Mouse (Mus musculus): Measurements from ENCODE around the gene Exoc7. TPM values are rescaled to one million over a fixed set of nuclear protein-coding genes. Genes with fewer than 3 reads are reported as not detected.
A peak's percentile ranks its signal among the peaks of the same experiment; 100 is the strongest.

Exoc7 gene
- 51.1 and 57.8 TPM in 2 replicates for polyA plus RNA-seq (2014; fragmentation: Nextera tagmentation; extraction: Ambion mirVana)

DNA sequence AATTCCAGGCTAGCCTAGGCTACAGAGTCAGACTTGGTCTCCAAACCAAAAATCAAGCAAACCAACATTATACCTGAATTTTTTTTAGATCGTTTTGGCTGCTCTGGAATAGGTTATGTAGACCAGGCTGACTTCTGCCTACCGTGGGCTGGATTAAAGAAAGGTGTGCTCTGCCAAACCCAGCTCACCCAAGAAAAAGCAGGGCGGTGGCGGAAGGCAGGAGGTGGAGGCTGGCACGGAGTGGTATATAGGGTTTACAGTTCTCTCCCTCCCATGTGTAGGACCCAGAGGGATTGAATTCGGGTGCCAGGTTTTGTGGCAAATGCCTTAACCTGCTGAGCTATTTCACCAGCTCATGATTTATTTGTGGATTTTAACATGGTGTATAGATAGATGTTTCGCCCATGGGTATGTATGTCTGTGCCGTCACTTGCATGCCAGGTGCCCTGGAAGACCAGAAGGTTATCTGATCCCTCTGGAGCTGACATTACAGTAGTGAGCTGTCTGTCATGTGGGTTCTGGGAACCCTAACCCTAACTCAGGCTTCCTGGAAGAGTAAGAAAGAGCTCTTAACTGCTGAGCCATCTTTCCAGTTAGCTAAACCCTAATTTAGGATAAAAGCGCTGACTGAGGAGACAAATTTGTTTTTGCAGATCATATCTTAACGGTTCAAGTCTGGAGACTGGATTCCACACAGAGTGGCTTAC, at the start of gene Exoc7:
Exoc7 (minus strand) TSS at position 215 of the 707 bp plus-strand sequence.
- Histone ChIP-seq H3K27me3 (ENCODE audit: control insufficient read depth, insufficient read depth, low read length) (no peaks in the 10 kb centered on the region), H3K9me3 (ENCODE audit: control insufficient read depth, low read length) (no peaks in the 10 kb centered on the region), H3K4me3 (ENCODE audit: control insufficient read depth in 1 of 2, insufficient read depth in 1 of 2, low read depth in 1 of 2, low read length in 2 of 2) (peak within 1 kb of the TSS; percentile 63 to 97), H3K36me3 (ENCODE audit: control insufficient read depth, insufficient read depth, low read length) (peaks cover 28% of the 10 kb centered on the region), H3K27ac (replicated peaks in 1 of 2; ENCODE audit: control insufficient read depth in 1 of 2, insufficient read depth in 1 of 2, low read depth in 2 of 2, low read length in 2 of 2) (peak within 1 kb of the TSS; percentile 33 to 44; a peak in 2 of 4 replicates), H3K4me2 (ENCODE audit: low read length) (peak within 1 kb of the TSS; percentile 88), H3K9ac (ENCODE audit: low read length) (peak within 1 kb of the TSS; percentile 87), H3K4me1 (ENCODE audit: control insufficient read depth in 2 of 2, insufficient read depth in 2 of 2, low read length in 2 of 2) (peaks cover 3 to 7% of the 10 kb centered on the region in 2 experiments)
- no peak for ATAC-seq (ENCODE audit: insufficient number of reproducible peaks, insufficient read depth, low FRiP score, low read depth)
- 86% methylated on average over 10 of the region's 10 CpGs for WGBS

DNA sequence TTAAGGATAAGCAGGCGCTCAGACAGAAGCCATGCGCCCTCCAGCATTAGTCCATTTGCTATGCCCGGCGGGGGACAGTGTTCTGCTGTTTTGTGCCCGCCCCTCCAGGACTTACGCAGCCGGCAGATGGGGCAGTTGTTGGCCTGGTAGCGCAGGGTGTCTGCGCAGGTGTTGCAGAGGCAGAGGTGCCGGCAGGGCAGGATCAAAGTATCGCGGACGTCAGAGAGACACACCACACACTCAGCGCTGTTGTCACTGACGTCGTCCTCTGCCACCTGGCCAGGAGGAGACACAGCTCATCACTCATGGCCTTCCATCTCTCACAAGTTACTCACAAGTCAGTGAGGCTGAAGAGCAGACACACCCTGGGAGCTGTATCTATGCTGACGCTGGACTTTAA, 47.5 kb upstream of the Exoc7 start:
- H3K9ac ChIP-seq (ENCODE audit: low read length), result no peak overlapping the region
- no peak overlapping the region for H3K27ac ChIP-seq (replicated peaks in 1 of 2; ENCODE audit: control insufficient read depth in 1 of 2, insufficient read depth in 1 of 2, low read depth in 2 of 2, low read length in 2 of 2)
- H3K9me3 ChIP-seq (ENCODE audit: control insufficient read depth, low read length), result no peaks in the 10 kb centered on the region
- no peak overlapping the region for H3K4me3 ChIP-seq (ENCODE audit: control insufficient read depth in 1 of 2, insufficient read depth in 1 of 2, low read depth in 1 of 2, low read length in 2 of 2)
- H3K36me3 ChIP-seq (ENCODE audit: control insufficient read depth, insufficient read depth, low read length), result peaks cover 3% of the 10 kb centered on the region
- H3K4me2 ChIP-seq (ENCODE audit: low read length), result no peak overlapping the region
- H3K27me3 ChIP-seq (ENCODE audit: control insufficient read depth, insufficient read depth, low read length), result no peaks in the 10 kb centered on the region
- 40% methylated on average over 17 of the region's 17 CpGs for WGBS
- ATAC-seq (ENCODE audit: insufficient number of reproducible peaks, insufficient read depth, low FRiP score, low read depth), result no peak
- no peaks in the 10 kb centered on the region for H3K4me1 ChIP-seq (ENCODE audit: control insufficient read depth in 2 of 2, insufficient read depth in 2 of 2, low read length in 2 of 2)

DNA sequence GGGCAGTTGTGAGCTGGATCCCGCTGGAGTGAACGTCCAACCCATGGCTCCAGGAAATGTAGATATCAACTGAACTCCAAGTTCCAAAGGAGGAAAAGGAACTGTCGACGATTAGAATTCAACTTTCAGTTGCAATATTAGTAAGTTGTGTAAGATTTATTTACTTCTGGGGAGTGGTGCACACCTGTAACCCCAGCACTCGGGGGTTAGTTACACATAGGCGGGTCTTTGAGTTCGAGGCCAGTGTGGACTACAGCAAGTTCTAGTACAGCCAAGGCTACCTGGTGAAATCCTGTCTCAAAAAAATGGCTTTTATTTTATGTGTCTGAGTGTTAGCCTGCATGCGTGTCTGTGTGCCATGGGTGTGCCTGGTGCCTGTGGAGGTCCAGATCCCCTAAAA, 46.5 kb upstream of the Exoc7 start:
- Histone ChIP-seq H3K36me3 (ENCODE audit: control insufficient read depth, insufficient read depth, low read length) (peaks cover 7% of the 10 kb centered on the region), H3K27ac (replicated peaks in 1 of 2; ENCODE audit: control insufficient read depth in 1 of 2, insufficient read depth in 1 of 2, low read depth in 2 of 2, low read length in 2 of 2) (no peak overlapping the region), H3K4me1 (ENCODE audit: control insufficient read depth in 2 of 2, insufficient read depth in 2 of 2, low read length in 2 of 2) (no peaks in the 10 kb centered on the region), H3K9ac (ENCODE audit: low read length) (no peak overlapping the region), H3K9me3 (ENCODE audit: control insufficient read depth, low read length) (no peaks in the 10 kb centered on the region), H3K4me2 (ENCODE audit: low read length) (no peak overlapping the region), H3K27me3 (ENCODE audit: control insufficient read depth, insufficient read depth, low read length) (no peaks in the 10 kb centered on the region), H3K4me3 (ENCODE audit: control insufficient read depth in 1 of 2, insufficient read depth in 1 of 2, low read depth in 1 of 2, low read length in 2 of 2) (no peak overlapping the region)
- no peak for ATAC-seq (ENCODE audit: insufficient number of reproducible peaks, insufficient read depth, low FRiP score, low read depth)
- WGBS, result 81% methylated on average over 8 of the region's 8 CpGs

DNA sequence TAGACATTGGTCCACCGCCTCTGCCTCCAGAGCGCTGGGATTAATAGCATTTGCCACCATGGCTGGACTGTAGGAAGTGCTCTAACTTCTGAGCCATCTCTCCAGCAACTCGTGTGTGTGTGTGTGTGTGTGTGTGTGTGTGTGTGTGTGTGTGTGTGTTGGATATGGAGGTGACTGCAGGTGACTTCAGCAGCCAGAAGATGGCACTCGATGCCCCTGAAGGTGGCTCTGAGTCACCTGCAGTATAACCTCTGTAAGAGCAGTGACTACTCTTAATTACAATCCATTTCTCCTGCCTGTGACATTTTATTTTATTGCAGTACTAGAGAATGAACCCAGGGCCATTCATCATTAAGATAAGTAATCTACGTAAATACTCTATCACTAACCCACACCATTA, 44.3 kb upstream of the Exoc7 start:
- no peaks in the 10 kb centered on the region for H3K9me3 ChIP-seq (ENCODE audit: control insufficient read depth, low read length)
- H3K9ac ChIP-seq (ENCODE audit: low read length), result no peak overlapping the region
- H3K27me3 ChIP-seq (ENCODE audit: control insufficient read depth, insufficient read depth, low read length), result no peaks in the 10 kb centered on the region
- H3K4me2 ChIP-seq (ENCODE audit: low read length), result no peak overlapping the region
- no peak overlapping the region for H3K4me3 ChIP-seq (ENCODE audit: control insufficient read depth in 1 of 2, insufficient read depth in 1 of 2, low read depth in 1 of 2, low read length in 2 of 2)
- no peak overlapping the region for H3K27ac ChIP-seq (replicated peaks in 1 of 2; ENCODE audit: control insufficient read depth in 1 of 2, insufficient read depth in 1 of 2, low read depth in 2 of 2, low read length in 2 of 2)
- H3K36me3 ChIP-seq (ENCODE audit: control insufficient read depth, insufficient read depth, low read length), result peaks cover 12% of the 10 kb centered on the region
- 82% methylated on average over 5 of the region's 5 CpGs for WGBS
- ATAC-seq (ENCODE audit: insufficient number of reproducible peaks, insufficient read depth, low FRiP score, low read depth), result no peak
- no peaks in the 10 kb centered on the region for H3K4me1 ChIP-seq (ENCODE audit: control insufficient read depth in 2 of 2, insufficient read depth in 2 of 2, low read length in 2 of 2)

DNA sequence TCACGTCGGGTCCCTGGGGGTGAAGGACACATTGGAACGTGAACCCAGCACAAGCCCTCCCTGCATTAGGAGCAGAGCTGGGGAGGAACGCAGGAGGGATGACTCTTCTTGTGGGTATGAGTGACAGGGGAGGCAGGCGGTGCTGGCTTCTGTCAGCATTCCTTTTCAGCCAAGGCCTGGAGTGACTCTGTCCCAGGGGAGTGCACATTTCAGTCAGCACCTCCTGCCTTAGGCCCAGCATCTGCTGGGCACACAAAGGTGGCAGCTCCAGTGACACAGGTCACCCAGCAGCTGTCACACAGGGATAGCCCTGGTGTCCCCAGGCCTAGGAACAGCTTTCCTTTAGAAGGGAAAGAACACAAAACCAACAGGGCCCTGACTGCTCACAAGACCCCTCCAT, 40.9 kb upstream of the Exoc7 start:
- Histone ChIP-seq H3K4me1 (ENCODE audit: control insufficient read depth in 2 of 2, insufficient read depth in 2 of 2, low read length in 2 of 2) (no peaks in the 10 kb centered on the region), H3K9me3 (ENCODE audit: control insufficient read depth, low read length) (no peaks in the 10 kb centered on the region), H3K4me2 (ENCODE audit: low read length) (no peak overlapping the region), H3K27me3 (ENCODE audit: control insufficient read depth, insufficient read depth, low read length) (no peaks in the 10 kb centered on the region), H3K4me3 (ENCODE audit: control insufficient read depth in 1 of 2, insufficient read depth in 1 of 2, low read depth in 1 of 2, low read length in 2 of 2) (no peak overlapping the region), H3K9ac (ENCODE audit: low read length) (no peak overlapping the region), H3K27ac (replicated peaks in 1 of 2; ENCODE audit: control insufficient read depth in 1 of 2, insufficient read depth in 1 of 2, low read depth in 2 of 2, low read length in 2 of 2) (no peak overlapping the region), H3K36me3 (ENCODE audit: control insufficient read depth, insufficient read depth, low read length) (peaks cover 21% of the 10 kb centered on the region)
- no peak for ATAC-seq (ENCODE audit: insufficient number of reproducible peaks, insufficient read depth, low FRiP score, low read depth)
- WGBS, result 36% methylated on average over 5 of the region's 5 CpGs

- H3K36me3 ChIP-seq (ENCODE audit: control insufficient read depth, insufficient read depth, low read length), result peaks cover 26% of the 10 kb centered on the region
- H3K27me3 ChIP-seq (ENCODE audit: control insufficient read depth, insufficient read depth, low read length), result no peaks in the 10 kb centered on the region
- WGBS, result 78% methylated on average over 7 of the region's 7 CpGs
- ATAC-seq (ENCODE audit: insufficient number of reproducible peaks, insufficient read depth, low FRiP score, low read depth), result no peak
- H3K4me2 ChIP-seq (ENCODE audit: low read length), result no peak overlapping the region
- no peaks in the 10 kb centered on the region for H3K9me3 ChIP-seq (ENCODE audit: control insufficient read depth, low read length)
- no peaks in the 10 kb centered on the region; a peak in 1 of 4 replicates for H3K4me1 ChIP-seq (ENCODE audit: control insufficient read depth in 2 of 2, insufficient read depth in 2 of 2, low read length in 2 of 2)
- no peak overlapping the region for H3K9ac ChIP-seq (ENCODE audit: low read length)
- H3K27ac ChIP-seq (replicated peaks in 1 of 2; ENCODE audit: control insufficient read depth in 1 of 2, insufficient read depth in 1 of 2, low read depth in 2 of 2, low read length in 2 of 2), result no peak overlapping the region
- no peak overlapping the region for H3K4me3 ChIP-seq (ENCODE audit: control insufficient read depth in 1 of 2, insufficient read depth in 1 of 2, low read depth in 1 of 2, low read length in 2 of 2)
These were observed 40.0 kb upstream of the Exoc7 start for GRCm38 (mm10) chr11:116347012-116347411.

- Histone ChIP-seq H3K4me2 (ENCODE audit: low read length) (no peak overlapping the region), H3K4me3 (ENCODE audit: control insufficient read depth in 1 of 2, insufficient read depth in 1 of 2, low read depth in 1 of 2, low read length in 2 of 2) (no peak overlapping the region), H3K9ac (ENCODE audit: low read length) (0 out of 2 replicates have a peak overlapping the region, but pooled peaks have one; percentile 8), H3K27me3 (ENCODE audit: control insufficient read depth, insufficient read depth, low read length) (no peaks in the 10 kb centered on the region), H3K4me1 (ENCODE audit: control insufficient read depth in 2 of 2, insufficient read depth in 2 of 2, low read length in 2 of 2) (no peaks in the 10 kb centered on the region; a peak in 1 of 4 replicates), H3K9me3 (ENCODE audit: control insufficient read depth, low read length) (no peaks in the 10 kb centered on the region), H3K27ac (replicated peaks in 1 of 2; ENCODE audit: control insufficient read depth in 1 of 2, insufficient read depth in 1 of 2, low read depth in 2 of 2, low read length in 2 of 2) (no peak overlapping the region), H3K36me3 (ENCODE audit: control insufficient read depth, insufficient read depth, low read length) (peaks cover 15% of the 10 kb centered on the region; the same call in 1 of the 2 replicates)
- WGBS, result 65% methylated on average over 25 of the region's 25 CpGs
- ATAC-seq (ENCODE audit: insufficient number of reproducible peaks, insufficient read depth, low FRiP score, low read depth), result no peak
These were observed 35.2 kb upstream of the Exoc7 start for GRCm38 (mm10) chr11:116342069-116342791.

Data from heart, embryonic 14.5 days (tissue).